Mouse (Mus musculus) C2C12 (cell line): ENCODE results near the gene Erp44. TPM values are rescaled to one million over a fixed set of nuclear protein-coding genes. Genes with fewer than 3 reads are reported as not detected.

Experiments
- H3K27me3 ChIP-seq: one replicate; pipeline ENCODE4 v1.6.1; 2011; ENCODE audit not compliant: control insufficient read depth, insufficient read depth, insufficient read length
- H3K36me3 ChIP-seq: one replicate; pipeline ENCODE4 v1.6.1; 2011; ENCODE audit not compliant: control insufficient read depth, insufficient read depth
- H3K4me3 ChIP-seq: one replicate; pipeline ENCODE4 v1.5.1; 2011; ENCODE audit warnings: mild to moderate bottlenecking, control low read depth; ENCODE audit not compliant: poor library complexity, insufficient read depth, severe bottlenecking
- H3K79me2 ChIP-seq: one replicate; pipeline ENCODE4 v1.6.1; 2011; ENCODE audit not compliant: control insufficient read depth, insufficient read depth
- H3K79me3 ChIP-seq: one replicate; pipeline ENCODE4 v1.6.1; 2011; ENCODE audit warnings: low read depth, control low read depth
- H3ac ChIP-seq: one replicate; pipeline ENCODE3; 2011; ENCODE audit warnings: low read depth; ENCODE audit not compliant: control insufficient read depth, insufficient read length
- CEBPB ChIP-seq: IDR thresholded peaks from one replicate; pipeline ENCODE4 v1.6.1; 2011; ENCODE audit warnings: low read depth, mild to moderate bottlenecking, control low read depth, moderate library complexity
- CTCF ChIP-seq: IDR thresholded peaks from one replicate; pipeline ENCODE4 v1.5.1; 2011; ENCODE audit not compliant: control insufficient read depth, insufficient read depth, insufficient read length
- FOSL1 ChIP-seq: IDR thresholded peaks from one replicate; pipeline ENCODE4 v1.8.0; 2011; ENCODE audit warnings: mild to moderate bottlenecking, low read length; ENCODE audit not compliant: poor library complexity, insufficient read depth, severe bottlenecking
- MAX ChIP-seq: IDR thresholded peaks from one replicate; pipeline ENCODE4 v1.6.1; 2011; ENCODE audit warnings: mild to moderate bottlenecking, control low read depth
- MYOD1 ChIP-seq: IDR thresholded peaks from one replicate; pipeline ENCODE4 v1.6.1; 2011; ENCODE audit warnings: low read depth; ENCODE audit not compliant: control insufficient read depth, insufficient read length
- MYOG ChIP-seq: IDR thresholded peaks from one replicate; pipeline ENCODE4 v1.6.1; 2011; ENCODE audit not compliant: control insufficient read depth, insufficient read length; ENCODE audit errors: extremely low read depth
- USF1 ChIP-seq: IDR thresholded peaks from one replicate; pipeline ENCODE4 v1.6.1; 2011; ENCODE audit warnings: low read depth, mild to moderate bottlenecking, control low read depth, moderate library complexity
- polyA plus RNA-seq: library from polyadenylated mRNA; unstranded; fragments of >200 nt; fragmentation: generic; extraction: Trizol; gene quantifications from one replicate; pipeline ENCODE4 v1.2.1, GENCODE M21; 2012; ENCODE audit warnings: missing spikeins

The Erp44 gene
- polyA plus RNA-seq, 1 experiment, result 20.2 TPM

DNA sequence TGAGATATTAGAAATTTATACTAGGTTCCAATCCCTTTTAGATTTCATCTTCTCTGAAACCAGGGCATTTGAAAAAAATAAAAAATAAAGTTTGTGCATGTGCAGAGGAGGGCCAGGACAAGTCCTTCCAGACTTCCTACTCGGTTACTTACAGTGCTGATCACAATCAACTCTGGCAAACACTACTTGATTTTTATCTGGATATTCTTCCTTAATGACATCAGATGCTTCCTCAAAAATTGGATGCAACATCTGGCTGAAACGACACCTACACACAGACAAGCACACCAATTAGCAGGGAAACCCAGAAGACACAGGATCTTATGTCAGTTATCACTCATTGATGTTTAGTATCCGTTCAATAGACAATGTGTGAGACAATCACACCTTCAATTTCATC, 42.6 kb downstream of the Erp44 start:
- no peaks in the 10 kb centered on the region for H3K79me3 ChIP-seq
- H3ac ChIP-seq, result no peak overlapping the region
- H3K79me2 ChIP-seq, result no peaks in the 10 kb centered on the region
- H3K4me3 ChIP-seq, result no peak overlapping the region
- H3K27me3 ChIP-seq, result no peaks in the 10 kb centered on the region
- TF ChIP-seq CEBPB, result no peak
- TF ChIP-seq USF1, result no peak
- TF ChIP-seq CTCF, result no peak
- TF ChIP-seq MYOG, result no peak
- TF ChIP-seq FOSL1, result no peak
- no peak for TF ChIP-seq MYOD1
- TF ChIP-seq MAX, result no peak
- peaks cover 19% of the 10 kb centered on the region for H3K36me3 ChIP-seq

DNA sequence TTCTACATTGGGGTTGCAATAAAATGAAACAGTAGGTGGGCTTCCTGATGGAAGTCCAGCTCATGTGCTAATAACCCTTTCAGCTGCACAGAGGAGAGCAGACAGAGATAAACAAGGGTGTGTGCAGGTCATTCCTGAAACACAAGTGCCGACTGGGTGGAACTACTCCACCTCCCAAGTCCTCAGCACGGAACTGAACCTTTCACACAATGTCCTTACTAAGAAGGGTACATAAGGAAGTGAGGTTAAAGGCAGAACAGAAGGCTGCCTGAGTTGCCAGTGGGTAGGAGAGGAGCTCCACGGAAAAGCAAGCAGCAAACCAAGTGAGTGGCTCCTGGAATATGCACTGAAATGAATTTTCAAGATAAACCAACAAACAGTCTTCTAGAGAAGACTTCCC, 52.6 kb downstream of the Erp44 start:
- Histone ChIP-seq H3K27me3 (no peaks in the 10 kb centered on the region), H3ac (no peak overlapping the region), H3K79me2 (peaks cover 5% of the 10 kb centered on the region), H3K79me3 (peaks cover 2% of the 10 kb centered on the region), H3K36me3 (no peaks in the 10 kb centered on the region), H3K4me3 (no peak overlapping the region)
- TF ChIP-seq MYOG (no peak), MYOD1 (no peak), CTCF (no peak), FOSL1 (no peak), USF1 (no peak), MAX (no peak), CEBPB (no peak)

DNA sequence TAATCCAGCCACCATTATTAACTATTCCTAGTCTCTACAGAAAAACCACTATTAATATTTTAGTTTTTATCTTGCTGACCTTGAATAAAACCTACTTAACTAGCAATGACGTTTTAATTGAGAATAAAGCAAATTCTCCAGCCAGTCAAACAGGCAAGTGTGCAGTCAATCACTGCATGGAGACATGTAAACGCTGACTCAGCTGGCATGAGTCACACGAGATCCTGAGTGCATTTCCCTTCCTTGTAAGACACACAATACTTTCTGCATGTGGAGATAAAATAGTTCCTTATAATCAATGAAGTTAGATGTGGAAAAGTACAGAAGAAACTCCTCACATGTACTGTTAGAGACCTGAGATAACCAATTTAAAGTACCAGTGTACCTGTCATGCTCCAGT, 53.8 kb downstream of the Erp44 start:
- H3K79me2 ChIP-seq, result peaks cover 5% of the 10 kb centered on the region
- H3K27me3 ChIP-seq, result no peaks in the 10 kb centered on the region
- peaks cover 2% of the 10 kb centered on the region for H3K79me3 ChIP-seq
- no peak for TF ChIP-seq CTCF
- no peak for TF ChIP-seq MAX
- no peaks in the 10 kb centered on the region for H3K36me3 ChIP-seq
- no peak overlapping the region for H3K4me3 ChIP-seq
- H3ac ChIP-seq, result no peak overlapping the region

DNA sequence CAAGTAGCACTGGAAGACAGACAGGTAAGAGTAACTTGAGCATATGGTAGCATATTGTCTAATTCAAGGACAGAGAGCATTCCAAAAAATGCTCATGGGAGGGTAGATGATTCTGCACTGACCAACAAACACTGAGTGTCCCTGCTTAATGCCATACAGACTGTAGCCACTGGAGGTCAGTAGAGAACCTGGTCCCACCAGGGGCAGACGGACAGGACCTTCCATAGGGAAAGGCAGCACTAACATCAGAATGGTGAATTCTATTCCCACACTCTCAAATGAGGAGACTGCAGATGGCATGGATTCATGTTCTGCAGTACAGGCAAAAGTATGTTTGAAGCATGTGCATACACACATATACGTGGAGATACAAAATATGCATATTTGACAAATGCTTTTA, 54.2 kb downstream of the Erp44 start:
- peaks cover 2% of the 10 kb centered on the region for H3K79me3 ChIP-seq
- H3ac ChIP-seq, result no peak overlapping the region
- no peaks in the 10 kb centered on the region for H3K36me3 ChIP-seq
- no peak overlapping the region for H3K4me3 ChIP-seq
- no peak for TF ChIP-seq MYOD1
- no peak for TF ChIP-seq MAX
- no peak for TF ChIP-seq USF1
- TF ChIP-seq CTCF, result peak; percentile 81
- no peaks in the 10 kb centered on the region for H3K27me3 ChIP-seq
- H3K79me2 ChIP-seq, result peaks cover 1% of the 10 kb centered on the region

DNA sequence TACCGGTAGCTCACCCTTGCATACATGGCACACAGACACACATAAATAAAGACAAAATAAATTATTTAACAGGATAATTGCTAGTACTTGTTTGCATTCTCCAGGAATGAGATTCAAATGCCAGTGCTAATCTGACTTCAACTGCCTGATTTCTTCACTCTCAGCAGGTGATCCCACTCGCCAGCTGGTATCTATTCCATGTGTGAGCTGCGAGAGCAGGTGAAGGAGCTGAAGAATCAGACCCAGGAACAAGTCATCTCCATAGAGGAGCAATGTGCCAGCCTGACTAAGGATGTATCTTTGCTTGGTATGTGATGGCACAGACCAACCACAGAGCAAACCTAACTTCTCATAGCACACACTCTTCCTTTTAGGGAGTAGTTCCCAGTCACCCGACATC, 75.8 kb downstream of the Erp44 start:
- TF ChIP-seq MAX (no peak), CEBPB (no peak), USF1 (no peak), CTCF (no peak), MYOD1 (no peak), FOSL1 (no peak), MYOG (no peak)
- H3ac ChIP-seq, result no peak overlapping the region
- no peaks in the 10 kb centered on the region for H3K79me3 ChIP-seq
- peaks cover 20% of the 10 kb centered on the region for H3K36me3 ChIP-seq
- H3K27me3 ChIP-seq, result no peaks in the 10 kb centered on the region
- H3K79me2 ChIP-seq, result no peaks in the 10 kb centered on the region
- no peak overlapping the region for H3K4me3 ChIP-seq

DNA sequence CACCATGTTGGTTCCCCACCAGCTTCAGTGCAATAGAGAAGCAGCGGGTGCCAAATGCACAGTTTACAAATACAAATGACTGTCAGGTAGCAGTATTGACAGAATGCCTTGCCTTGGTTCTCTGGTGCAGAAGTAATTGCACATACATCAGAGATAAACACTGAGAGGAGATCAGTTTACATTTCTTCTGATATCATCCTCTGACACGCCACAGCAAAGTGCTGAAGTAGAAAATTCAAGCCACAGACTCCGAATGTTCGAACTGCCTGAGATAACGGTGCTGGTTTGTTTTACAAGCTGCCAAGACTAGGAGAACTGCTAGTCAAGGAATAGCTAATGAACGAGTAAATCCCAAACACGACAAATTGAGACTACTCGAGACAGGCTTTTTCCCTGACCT, 80.9 kb downstream of the Erp44 start:
- no peak overlapping the region for H3ac ChIP-seq
- TF ChIP-seq CEBPB (no peak), CTCF (no peak), USF1 (no peak), MYOD1 (no peak), MAX (no peak), MYOG (no peak), FOSL1 (no peak)
- H3K79me2 ChIP-seq, result no peaks in the 10 kb centered on the region
- H3K36me3 ChIP-seq, result peaks cover 19% of the 10 kb centered on the region
- no peak overlapping the region for H3K4me3 ChIP-seq
- no peaks in the 10 kb centered on the region for H3K27me3 ChIP-seq
- H3K79me3 ChIP-seq, result no peaks in the 10 kb centered on the region
